Mouse (Mus musculus) embryonic facial prominence, embryonic 11.5 days (tissue): ENCODE measurements at regions not wholly inside any gene's neighbourhood (a gene's known extent, or its start where the extent isn't known, plus 50 kb on each side); places are given as distances from the start of the nearest gene placed in this dataset.

Source experiments
- ATAC-seq: fragments of 200-750 bp; cut with Nextera tagmentation; replicated peaks from 2 replicates; pipeline ENCODE4 v1.8.0; 2017; ENCODE audit warnings: low read depth; ENCODE audit not compliant: insufficient number of reproducible peaks, low FRiP score, low TSS enrichment
- DNase-seq: peaks from one replicate; pipeline ENCODE4 v3.0.0-alpha.2; 2015; ENCODE audit warnings: low spot score
- H3K27ac ChIP-seq: fragments of 300-500 bp; sonication (generic); replicated peaks from 2 replicates; pipeline ENCODE4 v1.5.1; 2014; ENCODE audit warnings: mild to moderate bottlenecking, low read depth, low read length, control low read depth
- H3K27me3 ChIP-seq: fragments of 300-500 bp; sonication (generic); 2 replicates; pipeline ENCODE4 v1.6.1; 2014; ENCODE audit warnings: mild to moderate bottlenecking, low read length, moderate library complexity, mixed read lengths; ENCODE audit not compliant: control insufficient read depth, insufficient read depth
- H3K36me3 ChIP-seq: fragments of 300-500 bp; sonication (generic); replicated peaks from 2 replicates; pipeline ENCODE4 v1.6.1; 2014; ENCODE audit warnings: low read depth, mild to moderate bottlenecking, low read length, moderate library complexity, mixed read lengths; ENCODE audit not compliant: control insufficient read depth, insufficient read depth
- H3K4me1 ChIP-seq: fragments of 300-500 bp; sonication (generic); 2 replicates; pipeline ENCODE4 v1.6.1; 2014; ENCODE audit warnings: low read length, mixed read lengths; ENCODE audit not compliant: control insufficient read depth, insufficient read depth
- H3K4me2 ChIP-seq: fragments of 300-500 bp; sonication (generic); 2 replicates; pipeline ENCODE4 v1.6.1; 2014; ENCODE audit warnings: low read depth, mild to moderate bottlenecking, control low read depth, low read length, moderate library complexity
- H3K4me3 ChIP-seq: fragments of 300-500 bp; sonication (generic); 2 replicates; pipeline ENCODE4 v1.5.1; 2014; ENCODE audit warnings: low read depth, low read length, control low read depth
- H3K9ac ChIP-seq: fragments of 300-500 bp; sonication (generic); replicated peaks from 2 replicates; pipeline ENCODE4 v1.6.1; 2014; ENCODE audit warnings: mild to moderate bottlenecking, control low read depth, low read length
- H3K9me3 ChIP-seq: fragments of 300-500 bp; sonication (generic); replicated peaks from 2 replicates; pipeline ENCODE4 v1.6.1; 2016; ENCODE audit warnings: mild to moderate bottlenecking, low read length, inconsistent platforms, mixed read lengths; ENCODE audit not compliant: control insufficient read depth
- whole genome bisulfite sequencing: fragments of 180-500 bp; shearing (Covaris S2); extraction: QIAGEN DNeasy Blood & Tissue Kit; methylation state at CpG from one replicate; pipeline ENCODE4 v1.1.7; 2014; 5-methylcytosine and 5-hydroxymethylcytosine counted together

DNA sequence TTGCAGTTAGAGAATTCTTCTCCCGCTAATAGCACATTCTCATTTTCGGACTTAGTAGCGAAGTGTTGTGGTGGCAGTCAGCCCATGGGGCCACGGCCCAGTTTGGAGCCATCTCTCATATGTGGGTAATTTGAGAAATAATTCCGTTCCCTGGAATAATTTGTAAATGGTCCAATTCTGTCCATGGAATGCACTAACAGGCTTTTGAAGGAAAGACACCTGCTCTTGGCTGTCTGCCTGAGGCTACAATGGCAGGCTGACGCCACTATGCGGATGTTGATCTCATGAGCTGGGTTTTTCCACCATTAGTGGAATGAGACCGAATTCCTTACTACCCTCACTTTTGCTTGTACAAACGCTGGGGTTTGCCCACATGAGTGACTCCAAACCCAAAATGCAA, 2081.6 kb downstream of the 4930444P10Rik start:
- ATAC-seq, result no peak
- Histone ChIP-seq H3K4me2 (no peak overlapping the region), H3K27ac (no peak overlapping the region), H3K4me3 (no peak overlapping the region), H3K36me3 (no peaks in the 10 kb centered on the region), H3K27me3 (no peaks in the 10 kb centered on the region), H3K9ac (no peak overlapping the region), H3K4me1 (no peaks in the 10 kb centered on the region), H3K9me3 (no peaks in the 10 kb centered on the region)
- 76% methylated on average over 9 of the region's 9 CpGs for WGBS
- no peak for DNase-seq

DNA sequence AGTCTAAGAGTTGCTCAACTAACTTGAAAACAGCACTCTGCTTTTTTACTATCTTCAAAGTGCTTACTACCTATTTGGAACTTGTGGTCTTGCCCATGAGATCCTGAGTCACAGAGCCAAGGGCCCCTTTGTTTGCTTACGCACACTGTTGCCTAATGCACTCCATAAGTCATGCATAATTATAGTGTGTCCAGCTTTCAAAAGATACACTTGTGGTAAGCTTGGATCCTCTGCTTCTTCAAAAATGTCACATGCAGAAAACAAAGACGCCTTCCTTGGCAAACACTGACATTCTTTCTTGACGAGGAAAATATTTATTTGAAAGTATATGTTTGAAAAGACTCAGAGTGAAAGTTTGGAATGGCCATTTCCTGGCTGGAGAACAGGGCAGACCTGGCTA, 2082.3 kb downstream of the 4930444P10Rik start:
- H3K9me3 ChIP-seq, result no peaks in the 10 kb centered on the region
- no peaks in the 10 kb centered on the region for H3K36me3 ChIP-seq
- no peaks in the 10 kb centered on the region for H3K4me1 ChIP-seq
- H3K27me3 ChIP-seq, result no peaks in the 10 kb centered on the region
- 82% methylated on average over 3 of the region's 3 CpGs for whole genome bisulfite sequencing
- no peak overlapping the region for H3K9ac ChIP-seq
- H3K27ac ChIP-seq, result no peak overlapping the region
- H3K4me2 ChIP-seq, result no peak overlapping the region
- no peak overlapping the region for H3K4me3 ChIP-seq
- no peak for DNase-seq
- ATAC-seq, result no peak

DNA sequence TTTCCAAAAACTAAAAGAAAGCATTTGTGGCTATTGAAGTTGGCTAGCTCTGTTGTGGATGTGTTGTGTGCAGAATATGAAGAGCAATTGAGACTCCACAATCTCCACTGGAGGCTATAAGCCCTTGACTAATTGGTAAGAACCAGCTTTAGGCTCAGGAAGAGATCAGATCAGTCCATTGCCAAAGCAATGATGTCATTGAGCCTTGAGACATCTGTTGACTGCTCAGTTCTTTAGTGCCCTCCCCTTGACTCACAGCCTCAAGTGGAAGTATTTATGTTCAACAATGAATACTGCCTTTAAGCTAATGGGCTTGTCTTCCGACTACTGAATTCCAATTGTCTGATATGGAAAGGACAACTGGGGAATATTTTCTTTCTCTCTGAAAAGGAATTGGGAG, 2090.6 kb downstream of the 4930444P10Rik start:
- DNase-seq (no peak), ATAC-seq (no peak)
- Histone ChIP-seq H3K9me3 (no peaks in the 10 kb centered on the region), H3K36me3 (no peaks in the 10 kb centered on the region), H3K4me1 (0 out of 2 replicates have a peak, but pooled peaks cover 2% of the 10 kb centered on the region), H3K27me3 (no peaks in the 10 kb centered on the region), H3K9ac (no peak overlapping the region), H3K27ac (no peak overlapping the region), H3K4me3 (no peak overlapping the region), H3K4me2 (no peak overlapping the region)
- 49% methylated on average over 1 of the region's 1 CpGs for WGBS

DNA sequence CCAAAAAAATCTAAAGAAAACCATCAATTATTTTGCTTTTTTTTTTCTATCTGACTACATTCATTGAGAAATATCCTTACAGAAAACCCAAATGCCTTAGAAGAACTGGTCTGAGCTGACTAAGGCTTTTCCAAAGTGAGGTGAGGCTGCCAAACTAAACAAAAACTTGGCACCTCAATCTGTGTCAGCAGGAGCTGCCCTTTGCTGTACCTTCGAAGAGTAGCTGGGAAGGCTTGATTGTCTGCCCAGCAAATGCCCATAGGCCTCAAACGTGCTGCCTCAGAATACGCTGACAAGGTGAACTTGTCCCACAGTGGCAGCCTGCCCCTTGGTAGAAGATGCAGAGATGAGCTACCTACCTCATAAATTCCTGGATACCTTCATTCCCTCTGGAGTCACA, 2091.7 kb downstream of the 4930444P10Rik start:
- Histone ChIP-seq H3K9me3 (no peaks in the 10 kb centered on the region), H3K27me3 (no peaks in the 10 kb centered on the region), H3K9ac (no peak overlapping the region), H3K27ac (no peak overlapping the region), H3K4me2 (no peak overlapping the region), H3K4me1 (0 out of 2 replicates have a peak, but pooled peaks cover 2% of the 10 kb centered on the region), H3K36me3 (no peaks in the 10 kb centered on the region), H3K4me3 (no peak overlapping the region)
- WGBS, result 69% methylated on average over 3 of the region's 3 CpGs
- ATAC-seq (no peak), DNase-seq (no peak)

DNA sequence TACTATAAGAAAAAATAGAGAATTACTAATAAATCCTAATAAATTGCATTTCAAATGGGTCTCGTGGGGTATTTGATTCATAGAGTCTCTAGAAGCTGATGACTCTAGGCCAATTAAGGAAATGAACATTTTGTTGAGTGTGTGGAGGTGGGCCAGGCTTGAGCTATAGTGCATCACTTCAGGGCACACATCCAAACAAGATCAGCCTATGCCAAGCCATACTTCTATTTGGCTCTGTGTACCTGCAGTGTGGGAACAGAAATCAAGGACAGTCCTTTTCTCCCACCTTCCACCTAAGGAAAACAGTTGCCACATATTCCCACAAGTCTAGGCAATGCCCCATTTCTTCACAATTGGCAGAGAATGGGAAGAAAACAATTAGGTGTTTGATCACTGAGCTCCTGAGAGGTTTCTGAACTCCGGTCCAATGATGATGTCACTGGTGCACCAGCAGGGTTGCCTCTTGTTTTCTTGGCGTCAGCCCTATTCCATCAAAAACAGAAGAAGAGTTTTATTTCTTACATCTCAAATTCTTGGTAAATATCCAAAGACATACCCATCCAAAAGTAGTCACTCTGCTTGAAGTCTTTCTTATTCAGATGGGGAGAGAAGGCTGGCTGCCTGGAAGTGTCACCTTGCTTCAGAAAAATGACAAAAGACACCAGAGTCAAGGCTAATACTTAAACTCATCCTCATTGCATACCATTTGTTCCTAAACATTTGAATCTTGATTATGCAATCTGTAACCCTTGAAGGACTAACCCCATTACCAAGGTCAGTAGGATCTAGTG, 2092.3 kb downstream of the 4930444P10Rik start:
- 0 out of 2 replicates have a peak, but pooled peaks cover 2% of the 10 kb centered on the region for H3K4me1 ChIP-seq
- WGBS, result 85% methylated on average over 3 of the region's 3 CpGs
- H3K9ac ChIP-seq, result no peak overlapping the region
- ATAC-seq (no peak), DNase-seq (no peak)
- no peak overlapping the region for H3K27ac ChIP-seq
- H3K9me3 ChIP-seq, result no peaks in the 10 kb centered on the region
- no peak overlapping the region for H3K4me2 ChIP-seq
- no peaks in the 10 kb centered on the region for H3K36me3 ChIP-seq
- no peak overlapping the region for H3K4me3 ChIP-seq
- no peaks in the 10 kb centered on the region for H3K27me3 ChIP-seq

DNA sequence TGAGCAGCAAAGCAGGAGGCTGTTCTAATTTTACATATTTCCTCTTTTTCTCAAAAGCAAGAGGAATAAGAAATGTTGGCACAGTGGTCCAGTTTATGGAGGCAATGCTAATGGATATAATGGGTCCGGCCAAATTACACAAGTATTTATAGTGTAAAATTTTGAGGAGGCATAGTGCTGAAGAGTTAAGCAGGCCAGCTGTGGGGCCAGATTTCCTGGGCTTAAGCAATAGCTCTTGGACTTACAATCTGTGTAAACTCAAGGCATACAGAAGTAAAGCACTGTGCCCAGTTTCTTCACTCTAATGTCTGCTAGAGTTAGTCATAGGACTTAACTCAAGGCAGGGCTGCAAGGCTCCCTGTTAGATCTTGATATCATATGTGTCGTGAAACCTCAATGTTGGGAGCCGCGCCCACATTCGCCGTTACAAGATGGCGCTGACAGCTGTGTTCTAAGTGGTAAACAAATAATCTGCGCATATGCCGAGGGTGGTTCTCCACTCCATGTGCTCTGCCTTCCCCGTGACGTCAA, 2094.9 kb downstream of the 4930444P10Rik start:
- DNase-seq, result no peak
- ATAC-seq, result no peak
- Histone ChIP-seq H3K36me3 (no peaks in the 10 kb centered on the region), H3K4me3 (no peak overlapping the region), H3K9ac (no peak overlapping the region), H3K4me2 (no peak overlapping the region), H3K27me3 (no peaks in the 10 kb centered on the region), H3K4me1 (no peaks in the 10 kb centered on the region), H3K9me3 (no peaks in the 10 kb centered on the region), H3K27ac (no peak overlapping the region)
- 96% methylated on average over 8 of the region's 11 CpGs for WGBS

DNA sequence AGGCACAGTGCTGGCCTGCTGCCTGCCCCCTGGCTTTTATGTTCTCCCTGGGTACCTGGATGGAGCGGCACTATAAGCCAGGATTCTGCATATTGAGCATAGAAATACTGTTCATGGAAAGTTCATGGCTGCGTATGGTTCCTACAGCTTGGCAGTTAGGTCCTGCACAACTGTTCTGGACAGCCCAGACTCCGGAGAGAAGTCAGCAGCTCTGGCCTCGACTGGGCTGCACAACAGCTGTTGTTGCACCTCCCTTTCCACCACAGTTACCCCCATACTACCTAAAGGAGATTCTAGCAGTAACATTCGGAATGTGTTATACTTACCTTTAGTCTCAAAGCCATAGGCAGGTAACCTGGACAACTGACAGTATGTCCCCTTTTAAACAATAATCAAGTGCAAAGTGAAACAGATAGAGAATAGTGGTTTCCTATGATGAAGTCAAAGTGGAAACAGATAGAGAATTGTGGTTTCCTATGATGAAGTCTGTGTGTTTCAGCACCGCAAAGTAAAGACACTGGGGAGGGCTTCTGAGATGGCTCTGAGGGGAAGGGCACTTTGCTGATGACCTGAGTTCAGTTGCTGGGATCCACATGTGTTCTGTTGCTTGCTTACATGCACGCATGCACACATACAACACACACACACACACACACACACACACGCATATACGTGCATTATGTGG, 2099.2 kb downstream of the 4930444P10Rik start:
- Histone ChIP-seq H3K27ac (no peak overlapping the region), H3K27me3 (no peaks in the 10 kb centered on the region), H3K36me3 (no peaks in the 10 kb centered on the region), H3K4me1 (no peaks in the 10 kb centered on the region), H3K4me2 (no peak overlapping the region), H3K9me3 (no peaks in the 10 kb centered on the region), H3K4me3 (no peak overlapping the region), H3K9ac (no peak overlapping the region)
- no peak for DNase-seq
- WGBS, result 92% methylated on average over 9 of the region's 9 CpGs
- no peak for ATAC-seq

DNA sequence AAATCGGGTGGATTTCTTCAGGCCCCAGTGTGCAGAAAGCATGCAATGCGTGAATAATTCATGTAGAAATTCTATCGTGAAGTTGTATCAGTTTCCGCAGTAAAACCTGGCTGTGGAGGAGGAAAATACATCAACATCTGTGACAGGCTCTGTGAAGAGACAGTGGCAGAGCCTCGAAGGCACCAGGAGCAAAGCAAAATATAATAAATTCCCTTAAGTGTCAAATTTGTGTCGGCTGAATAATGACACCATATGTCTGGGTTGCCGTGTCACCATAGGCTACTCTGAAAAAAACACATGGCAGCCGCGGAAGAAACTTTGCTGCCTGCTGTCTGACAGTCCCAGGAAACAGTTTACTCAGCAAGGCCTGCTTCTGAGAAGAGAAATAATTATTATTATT, 2100.1 kb downstream of the 4930444P10Rik start:
- H3K36me3 ChIP-seq, result no peaks in the 10 kb centered on the region
- WGBS, result 66% methylated on average over 9 of the region's 9 CpGs
- H3K4me3 ChIP-seq, result no peak overlapping the region

More for the DNA sequence above, 2100.1 kb downstream of the 4930444P10Rik start:
- Histone ChIP-seq H3K27me3 (no peaks in the 10 kb centered on the region), H3K9ac (no peak overlapping the region), H3K4me2 (no peak overlapping the region), H3K4me1 (no peaks in the 10 kb centered on the region), H3K27ac (no peak overlapping the region), H3K9me3 (no peaks in the 10 kb centered on the region)
- ATAC-seq (no peak), DNase-seq (no peak)
